Mouse (Mus musculus): ENCODE results near the gene Rpl36. TPM values are rescaled to one million over a fixed set of nuclear protein-coding genes. Genes with fewer than 3 reads are reported as not detected.
A peak's percentile ranks its signal among the peaks of the same experiment; 100 is the strongest.

Rpl36 gene
- total RNA-seq (2017) = 2,418 and 2,940 TPM in 2 replicates

DNA sequence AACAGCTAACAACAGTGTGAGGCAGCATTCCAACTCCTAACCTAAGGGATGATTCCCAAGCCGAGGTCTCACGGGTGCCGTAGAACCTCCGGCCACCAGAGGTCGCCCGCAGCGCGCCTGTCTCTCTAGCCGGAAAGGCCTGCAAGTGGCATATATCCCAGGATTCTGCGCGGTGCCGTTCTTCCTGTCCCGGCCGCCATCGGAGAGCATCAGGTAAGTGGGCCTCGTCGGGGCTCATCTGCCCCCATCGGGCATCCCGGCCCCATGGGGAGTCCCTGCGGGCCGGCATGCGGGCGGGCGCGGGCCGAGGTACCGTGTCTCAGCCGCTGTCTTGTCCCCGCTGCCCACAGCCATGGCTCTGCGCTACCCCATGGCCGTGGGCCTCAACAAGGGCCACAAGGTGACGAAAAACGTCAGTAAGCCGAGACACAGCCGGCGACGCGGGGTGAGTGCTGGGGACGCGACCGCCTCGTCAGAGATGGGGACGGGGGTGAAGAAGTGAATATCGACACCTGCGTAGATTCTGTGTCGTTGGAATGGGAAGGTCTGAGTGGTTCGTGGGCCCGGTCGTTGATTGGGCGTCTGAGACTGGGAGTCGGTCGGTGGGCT, at the start of gene Rpl36:
Rpl36 (plus strand) TSS at position 181 of the 609 bp plus-strand sequence.
- ATAC-seq (replicated peaks; ENCODE audit: low read depth, poor library complexity, severe bottlenecking) = peak; percentile 54

DNA sequence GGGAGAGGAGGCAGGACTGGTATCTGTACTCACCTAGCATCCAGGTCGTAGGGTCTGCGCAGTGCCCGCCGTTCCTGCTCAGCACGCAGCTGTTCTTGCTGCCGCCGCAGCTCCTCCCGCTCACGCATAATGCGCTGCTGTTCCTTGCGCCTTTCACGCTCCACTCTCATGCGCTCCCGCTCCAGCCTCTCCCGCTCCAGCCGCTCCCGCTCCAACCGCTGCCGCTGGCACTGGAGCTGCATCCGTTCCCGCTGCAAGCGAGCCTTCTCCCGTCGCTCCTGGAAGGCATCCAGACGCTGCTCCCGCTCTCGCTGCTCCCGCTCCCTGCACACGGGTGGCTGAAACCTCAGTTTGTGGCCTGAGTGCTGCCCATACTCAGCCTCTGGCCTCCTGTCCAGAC, 46.9 kb upstream of the Rpl36 start:
- no peak for ATAC-seq (replicated peaks; ENCODE audit: low read depth, poor library complexity, severe bottlenecking)

DNA sequence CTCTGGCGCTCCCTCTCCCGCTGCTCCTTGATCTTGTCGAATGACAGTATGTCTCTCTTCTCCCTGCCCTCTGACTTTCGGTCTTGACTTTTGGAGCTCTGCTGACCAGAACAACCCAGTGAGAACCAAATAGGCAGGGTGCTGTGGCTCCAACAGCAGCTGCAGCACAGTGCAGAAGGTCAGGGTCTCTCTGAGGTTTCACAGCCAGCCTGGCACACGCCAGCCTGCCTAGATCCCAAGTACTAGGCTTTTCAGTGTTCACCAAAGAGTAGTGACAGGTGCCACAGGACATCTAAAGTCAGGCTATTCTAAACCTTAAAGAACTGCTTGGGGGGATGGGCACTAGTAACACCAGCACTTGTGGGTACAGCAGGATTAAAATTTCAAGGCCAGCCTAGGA, 46.3 kb upstream of the Rpl36 start:
- ATAC-seq (replicated peaks; ENCODE audit: low read depth, poor library complexity, severe bottlenecking) = no peak

DNA sequence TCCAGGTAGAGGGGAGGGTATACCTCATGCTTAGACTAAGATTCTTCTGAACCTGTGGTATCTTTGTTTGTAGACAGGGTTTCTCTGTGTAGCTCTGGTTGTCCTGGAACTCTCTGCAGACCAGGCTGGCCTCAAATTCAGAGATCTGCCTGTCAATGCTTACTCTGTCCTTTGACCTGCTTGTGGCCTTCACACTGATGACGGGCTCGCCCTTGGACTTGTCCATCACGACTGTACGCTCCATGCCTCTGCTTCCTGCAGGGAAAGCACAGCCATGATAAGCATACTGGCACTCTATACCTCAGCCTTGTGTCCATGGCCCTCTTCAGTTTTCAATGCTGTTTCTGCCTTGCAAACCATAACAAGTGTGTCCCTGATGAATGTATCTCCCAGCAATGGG, 45.8 kb upstream of the Rpl36 start:
- no peak for ATAC-seq (replicated peaks; ENCODE audit: low read depth, poor library complexity, severe bottlenecking)

DNA sequence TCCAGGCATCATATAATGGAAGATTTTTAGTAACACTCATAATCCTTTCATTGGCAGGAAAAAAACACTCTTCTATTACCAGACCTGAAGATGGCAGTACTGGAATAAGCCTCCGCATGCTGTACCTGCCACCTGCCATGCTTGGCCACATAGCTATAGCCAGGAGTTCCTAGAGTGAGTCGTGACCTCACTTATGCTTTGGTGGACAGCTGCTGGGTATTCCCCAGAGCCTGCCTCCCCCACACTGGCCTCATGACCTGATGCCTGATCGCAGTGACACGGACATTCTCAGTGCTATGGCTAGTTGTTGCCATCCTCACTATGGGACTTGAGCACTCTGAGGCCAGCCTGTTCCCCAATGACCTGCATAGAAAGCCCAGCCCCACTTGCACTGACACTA, 42.9 kb upstream of the Rpl36 start:
- no peak for ATAC-seq (replicated peaks; ENCODE audit: low read depth, poor library complexity, severe bottlenecking)

DNA sequence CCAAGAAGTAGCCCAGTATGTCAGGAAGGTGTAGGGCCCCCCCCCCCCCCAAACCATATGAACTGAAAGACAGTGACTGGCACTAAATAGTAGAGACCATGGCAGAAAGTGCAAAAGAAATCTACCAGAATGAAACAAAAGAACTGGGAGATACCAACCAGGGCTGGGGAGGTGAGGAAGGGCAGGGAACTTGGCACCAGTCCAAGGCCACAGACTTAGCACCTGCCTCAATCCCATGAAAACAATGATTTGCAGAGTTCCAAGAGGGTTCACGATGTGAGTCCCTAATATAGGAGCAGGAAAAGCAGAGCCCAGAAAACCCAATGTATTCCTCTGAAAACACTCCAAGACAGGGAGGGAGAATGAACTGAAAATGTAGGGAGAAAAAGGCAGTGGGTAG, 41.1 kb upstream of the Rpl36 start:
- ATAC-seq (replicated peaks; ENCODE audit: low read depth, poor library complexity, severe bottlenecking) = no peak

DNA sequence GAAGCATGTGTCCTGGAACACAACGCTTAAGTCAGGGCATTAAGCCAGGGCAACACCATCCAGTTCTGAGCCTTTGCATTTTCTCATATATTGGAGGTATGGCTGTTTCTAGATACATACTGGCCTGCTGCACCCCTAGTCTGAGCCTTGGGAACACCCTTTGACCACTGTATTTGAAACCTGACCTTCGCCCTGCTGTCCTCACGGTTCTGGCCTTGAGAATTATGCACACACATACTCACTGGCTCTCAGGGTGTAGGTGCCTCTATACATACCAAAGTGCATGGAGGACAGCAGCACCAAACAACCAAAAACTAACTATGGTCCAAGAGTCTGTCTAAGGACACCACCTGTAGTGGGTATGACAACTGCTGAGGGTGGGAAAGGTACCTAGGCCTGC, 40.3 kb upstream of the Rpl36 start:
- ATAC-seq (replicated peaks; ENCODE audit: low read depth, poor library complexity, severe bottlenecking) = no peak

DNA sequence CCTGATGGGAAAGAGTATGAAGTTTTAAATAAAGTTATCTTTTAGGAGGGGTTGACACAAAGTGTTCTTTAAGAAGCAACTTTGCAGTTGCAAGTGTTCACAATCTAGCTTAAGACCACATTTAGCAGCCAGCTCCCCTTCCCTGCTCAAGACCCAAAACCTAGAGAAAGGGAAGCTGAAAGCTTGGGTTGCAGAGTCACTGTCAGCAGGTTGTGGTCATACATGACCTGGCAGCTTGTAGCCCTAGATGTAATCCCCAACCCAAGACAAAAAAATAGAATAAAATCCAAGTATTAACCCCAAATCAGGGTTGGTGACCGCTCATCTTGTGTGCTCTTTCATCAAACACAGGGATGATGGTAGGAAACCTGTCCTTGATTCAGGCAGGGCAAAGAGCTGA, 30.1 kb upstream of the Rpl36 start:
- ATAC-seq (replicated peaks; ENCODE audit: low read depth, poor library complexity, severe bottlenecking) = no peak

DNA sequence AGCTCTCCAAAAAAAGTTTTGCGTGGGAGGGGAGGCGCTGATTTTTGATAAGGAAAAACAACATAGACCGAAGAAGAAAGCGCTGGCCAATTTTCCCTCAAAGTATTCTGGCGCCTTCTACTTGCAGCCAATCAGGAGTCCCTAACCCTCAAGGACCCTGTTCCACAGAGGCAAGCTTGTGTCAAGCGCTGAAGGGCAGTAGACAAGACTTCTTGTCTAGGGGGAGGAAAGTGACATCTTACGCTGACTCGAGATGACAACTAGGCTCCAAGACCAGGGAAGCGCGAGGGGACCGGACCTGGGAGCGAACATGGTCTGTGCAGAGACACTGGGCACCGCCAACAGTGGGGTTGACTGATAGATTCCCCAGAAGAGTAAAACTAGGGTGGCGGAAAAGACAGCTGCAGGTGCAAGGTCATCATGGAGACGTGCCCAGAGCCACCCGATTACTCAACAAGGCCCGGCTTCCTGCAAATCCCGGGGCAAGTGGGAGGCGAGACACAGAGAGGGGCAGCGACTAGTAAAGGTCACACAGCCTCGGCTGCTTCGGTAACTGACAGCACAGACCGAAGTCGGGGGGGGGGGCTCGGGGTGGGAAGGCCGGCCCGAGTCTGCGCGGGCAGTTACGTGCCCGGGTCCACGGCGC, 29.5 kb upstream of the Rpl36 start:
- peak; percentile 4 for ATAC-seq (replicated peaks; ENCODE audit: low read depth, poor library complexity, severe bottlenecking)

DNA sequence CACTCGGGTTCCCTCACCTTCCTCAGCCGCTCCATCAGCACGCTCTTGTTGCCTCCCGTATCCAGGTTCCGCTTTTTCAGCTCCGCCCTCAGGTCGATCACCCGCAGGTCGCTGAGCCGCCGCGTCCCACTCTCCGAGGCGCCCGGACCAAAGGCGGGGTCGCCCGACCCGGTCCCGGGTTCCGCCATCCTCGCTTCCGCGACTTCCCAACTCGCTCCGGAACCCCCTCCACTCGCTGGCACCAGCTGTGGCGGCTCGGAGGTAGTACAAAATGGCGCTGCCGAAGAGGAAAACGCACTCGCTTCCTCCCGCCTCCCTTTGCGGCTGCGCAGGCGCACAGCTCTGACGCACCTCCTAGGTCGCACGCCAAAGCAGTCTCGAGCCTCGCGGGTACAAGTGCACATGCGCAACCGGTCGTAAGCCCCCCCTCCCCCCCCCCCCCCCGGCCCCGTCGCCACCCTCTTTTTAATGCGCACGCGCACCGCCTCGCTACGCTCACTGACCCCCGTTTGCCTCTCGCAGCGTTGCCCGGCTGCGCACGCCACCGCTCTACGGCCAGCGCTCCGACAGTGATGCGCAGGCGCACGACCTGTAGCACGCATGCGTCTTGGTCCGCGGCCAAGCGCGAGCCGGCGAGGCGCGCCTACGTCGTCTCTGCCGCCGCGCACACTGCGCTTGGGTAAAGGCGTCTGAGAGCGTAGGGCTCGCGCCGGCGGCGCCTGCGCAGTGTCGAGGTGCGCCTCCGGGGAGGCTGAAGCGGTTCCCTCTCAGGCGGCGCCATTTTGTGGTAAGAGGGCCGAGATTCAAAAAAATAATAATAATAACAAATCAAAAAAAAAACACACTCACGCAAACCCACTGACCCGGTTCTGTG, 28.7 kb upstream of the Rpl36 start, which contains the start of the genes Safb2 and Safb:
Safb2 (minus strand) TSS at position 329 of the 874 bp plus-strand sequence.
Safb (plus strand) TSS at position 569 of the 874 bp plus-strand sequence.
- ATAC-seq (replicated peaks; ENCODE audit: low read depth, poor library complexity, severe bottlenecking) = peak; percentile 76

DNA sequence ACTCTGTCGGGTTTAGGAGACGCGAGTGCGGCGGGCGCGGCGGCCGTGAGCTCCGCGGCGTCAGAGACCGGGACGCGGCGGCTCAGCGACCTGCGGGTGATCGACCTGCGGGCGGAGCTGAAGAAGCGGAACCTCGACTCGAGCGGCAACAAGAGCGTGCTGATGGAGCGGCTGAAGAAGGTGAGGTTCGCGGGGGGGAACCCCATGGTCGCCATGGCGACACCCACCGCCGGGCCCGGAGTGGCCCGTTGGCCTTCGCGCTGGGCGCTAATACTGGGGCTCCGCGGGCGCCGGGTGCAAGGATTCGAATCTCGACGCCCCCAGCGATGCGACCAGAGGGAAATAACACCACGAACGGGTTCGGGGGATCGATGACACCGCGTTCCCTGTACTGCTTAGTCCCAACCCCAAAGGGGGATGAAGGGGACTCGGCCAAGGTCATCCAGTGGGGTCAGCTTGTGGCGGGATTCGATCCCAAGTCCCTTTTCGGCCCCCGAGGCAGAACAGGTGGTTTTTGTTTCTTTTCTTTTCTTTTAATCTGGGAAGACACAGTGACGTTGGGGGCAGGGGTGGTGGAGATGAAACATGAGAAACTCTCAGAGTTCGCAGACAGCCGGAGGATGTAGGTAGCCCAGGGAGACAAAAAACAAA, 27.9 kb upstream of the Rpl36 start:
- ATAC-seq (replicated peaks; ENCODE audit: low read depth, poor library complexity, severe bottlenecking) = peak; percentile 28

DNA sequence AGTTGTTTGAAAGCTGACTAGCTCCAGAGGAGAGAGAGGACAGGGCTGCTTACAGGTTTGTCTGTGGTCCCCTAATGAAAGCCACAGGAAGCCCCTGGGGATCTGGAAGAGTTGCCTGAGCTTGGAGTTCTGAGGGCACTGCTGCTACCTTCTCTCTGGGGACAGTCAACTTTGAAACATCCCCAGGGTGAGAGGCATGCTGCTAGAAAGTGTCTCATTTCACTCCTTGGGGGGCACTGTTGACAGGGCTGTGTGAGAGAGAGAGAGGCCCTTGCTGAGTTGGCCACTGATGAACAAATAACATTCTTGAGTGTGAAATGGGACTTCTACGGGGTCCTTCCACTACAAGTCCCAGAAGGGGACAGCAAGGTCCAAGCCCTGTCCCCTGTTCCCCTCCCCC, 25.4 kb upstream of the Rpl36 start:
- no peak for ATAC-seq (replicated peaks; ENCODE audit: low read depth, poor library complexity, severe bottlenecking)

DNA sequence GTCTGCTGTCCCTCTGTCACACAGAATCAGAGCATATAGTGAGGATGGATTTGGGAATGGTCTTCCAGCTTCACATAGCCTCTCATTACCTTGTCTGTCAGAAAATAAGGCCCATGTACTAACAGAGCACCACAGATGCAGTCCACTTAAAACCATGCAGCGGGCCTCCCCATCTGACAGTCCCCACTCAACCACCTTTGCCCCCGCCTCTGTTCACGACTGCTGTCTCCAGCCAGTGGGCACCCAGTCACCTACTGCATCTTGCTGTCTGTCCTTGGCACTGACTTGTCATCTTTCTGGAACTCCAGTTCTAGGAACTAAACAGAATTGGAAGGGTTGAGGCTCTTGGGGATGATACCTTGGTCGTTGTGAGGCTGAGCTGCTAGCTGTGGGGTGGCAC, 24.3 kb upstream of the Rpl36 start:
- ATAC-seq (replicated peaks; ENCODE audit: low read depth, poor library complexity, severe bottlenecking) = no peak

DNA sequence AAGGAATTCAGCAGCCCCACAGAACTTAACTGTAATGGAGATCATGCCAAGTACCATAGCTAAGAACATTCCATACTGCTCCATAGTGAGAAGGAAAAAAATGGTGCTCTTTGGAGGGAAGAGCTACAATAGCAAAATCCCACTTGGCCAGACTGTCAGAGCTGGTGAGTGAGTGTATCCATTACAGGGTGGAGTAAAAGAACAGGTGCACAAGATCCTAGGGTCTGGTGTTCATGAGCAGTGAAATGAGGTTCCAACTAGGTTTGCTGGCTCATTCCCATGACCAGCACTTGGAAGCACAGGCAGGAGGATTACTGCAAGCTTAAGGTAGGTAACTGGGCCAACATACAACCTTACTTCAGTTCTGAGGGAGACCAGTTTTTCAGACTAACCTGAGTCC, 20.7 kb upstream of the Rpl36 start:
- no peak for ATAC-seq (replicated peaks; ENCODE audit: low read depth, poor library complexity, severe bottlenecking)

DNA sequence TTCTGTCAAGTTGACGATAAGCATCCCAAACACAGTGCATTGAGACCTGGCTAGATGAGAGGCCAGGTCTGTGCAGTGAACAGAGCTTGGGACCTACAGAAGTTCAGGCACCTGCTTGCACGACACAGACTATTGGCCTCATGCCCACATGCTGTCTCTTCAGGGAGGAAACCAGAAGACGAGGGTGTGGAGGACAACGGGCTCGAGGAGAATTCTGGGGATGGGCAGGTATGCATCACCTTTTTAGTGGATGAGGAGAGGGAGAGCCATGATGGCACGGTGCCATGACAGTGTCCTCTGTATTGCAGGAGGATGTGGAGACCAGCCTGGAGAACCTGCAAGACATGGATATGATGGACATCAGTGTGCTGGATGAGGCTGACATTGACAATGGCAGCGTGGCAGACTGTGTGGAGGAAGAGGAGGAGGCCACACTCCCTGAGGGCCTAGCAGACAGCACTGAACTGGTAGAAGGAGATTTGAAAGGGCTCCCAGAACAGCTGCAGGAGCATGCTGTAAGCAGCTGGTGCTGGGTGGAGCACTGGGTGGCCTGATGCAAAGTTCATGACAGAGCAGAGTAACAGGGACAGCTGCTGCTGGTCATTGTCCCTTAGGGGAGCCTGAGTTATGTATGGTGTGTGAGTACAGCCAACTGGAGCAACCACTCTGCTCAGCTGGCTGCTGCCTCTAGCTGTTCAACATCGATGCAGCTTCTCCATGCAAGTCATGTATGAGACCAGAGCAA, 19.5 kb upstream of the Rpl36 start:
- no peak for ATAC-seq (replicated peaks; ENCODE audit: low read depth, poor library complexity, severe bottlenecking)

DNA sequence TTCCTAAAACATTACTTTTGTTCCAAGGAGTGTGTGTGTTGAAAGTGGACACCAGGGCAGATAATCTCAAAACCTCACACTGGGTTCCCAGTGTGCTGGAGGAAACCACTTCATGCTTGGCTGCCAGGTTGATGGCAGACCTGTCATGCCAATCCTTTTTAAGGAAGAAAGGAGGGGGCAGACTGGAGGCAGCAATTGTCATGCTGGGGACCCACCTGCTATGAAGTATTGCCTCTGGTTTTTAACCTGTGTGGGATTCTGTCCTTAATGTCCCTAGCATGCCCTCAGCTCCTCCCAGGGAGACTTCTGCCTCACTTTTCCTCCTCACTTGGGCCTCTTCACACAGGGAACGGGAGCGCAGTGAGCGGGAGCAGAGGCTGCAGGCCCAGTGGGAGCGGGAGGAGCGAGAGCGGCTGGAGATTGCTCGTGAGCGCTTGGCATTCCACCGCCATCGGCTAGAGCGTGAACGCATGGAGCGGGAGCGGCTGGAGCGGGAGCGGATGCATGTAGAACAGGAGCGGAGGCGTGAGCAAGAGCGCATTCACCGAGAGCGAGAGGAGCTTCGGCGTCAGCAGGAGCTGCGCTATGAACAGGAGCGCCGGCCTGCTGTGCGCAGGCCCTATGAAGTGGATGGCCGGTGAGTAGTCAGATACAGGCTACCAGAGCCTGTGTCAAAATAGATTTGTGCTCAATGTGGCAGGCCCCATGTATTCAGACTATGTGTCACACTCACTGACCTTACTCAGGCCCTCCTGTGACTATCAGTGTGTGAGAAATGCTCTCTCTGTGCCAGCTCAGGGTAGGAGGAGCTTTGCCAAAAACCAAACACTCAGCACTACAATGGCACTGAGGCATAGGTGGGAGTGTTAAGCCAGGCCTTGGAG, 9.8 kb upstream of the Rpl36 start:
- no peak for ATAC-seq (replicated peaks; ENCODE audit: low read depth, poor library complexity, severe bottlenecking)

DNA sequence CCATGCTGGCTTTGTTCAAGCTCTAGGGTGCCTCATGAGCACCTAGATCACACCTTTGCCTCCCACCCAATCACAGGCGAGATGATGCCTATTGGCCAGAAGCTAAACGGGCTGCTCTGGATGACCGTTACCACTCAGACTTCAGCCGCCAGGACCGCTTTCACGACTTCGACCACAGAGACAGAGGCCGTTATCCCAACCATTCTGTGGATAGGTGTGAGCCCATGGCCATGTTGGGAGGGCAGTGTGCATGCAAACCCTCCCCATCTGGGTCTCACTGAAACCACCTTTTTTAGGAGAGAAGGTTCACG, 9.2 kb upstream of the Rpl36 start:
- no peak for ATAC-seq (replicated peaks; ENCODE audit: low read depth, poor library complexity, severe bottlenecking)

DNA sequence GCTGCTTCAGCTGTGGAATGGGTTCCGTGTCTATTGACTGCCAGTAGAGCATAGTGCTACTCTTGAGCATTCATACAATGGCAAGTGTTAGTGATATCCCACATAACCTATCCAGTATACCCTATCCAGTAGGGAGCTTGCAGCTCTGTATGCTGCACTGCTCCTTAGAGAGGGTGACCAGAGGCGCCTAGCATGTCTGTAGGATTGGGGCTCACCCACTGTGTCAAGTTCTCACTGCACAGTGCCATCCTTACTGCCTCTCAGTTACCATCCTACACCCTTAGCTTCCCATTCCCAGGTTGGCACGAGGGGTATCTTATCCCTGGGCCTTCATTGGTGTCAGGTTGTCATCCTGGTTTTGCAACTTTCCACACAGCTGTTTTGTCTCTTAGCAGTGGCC, 8.8 kb upstream of the Rpl36 start:
- ATAC-seq (replicated peaks; ENCODE audit: low read depth, poor library complexity, severe bottlenecking) = no peak

DNA sequence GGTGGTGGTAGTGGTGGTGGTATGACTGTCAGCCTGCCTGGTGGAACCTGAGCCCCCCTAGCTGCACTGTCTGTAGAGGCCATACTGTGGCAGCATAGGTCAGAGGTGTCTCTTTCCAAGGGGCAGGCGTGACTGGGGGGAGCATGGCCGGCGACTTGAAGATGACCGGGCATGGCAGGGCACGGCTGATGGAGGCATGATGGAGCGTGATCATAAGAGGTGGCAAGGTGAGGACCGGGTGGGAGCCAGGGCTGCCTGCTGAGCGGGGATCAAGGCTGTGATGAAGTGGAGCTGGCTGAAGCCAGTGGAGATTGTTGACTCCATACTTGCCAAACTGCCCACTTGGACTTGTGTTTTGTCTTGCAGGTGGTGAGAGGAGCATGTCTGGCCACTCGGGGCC, 7.8 kb upstream of the Rpl36 start:
- ATAC-seq (replicated peaks; ENCODE audit: low read depth, poor library complexity, severe bottlenecking) = no peak

Measured in common myeloid progenitor, adult 5-6 weeks (primary cell).